Comparison of ENCODE assay signal across 10 mouse cellular contexts in the genomic region with DNA sequence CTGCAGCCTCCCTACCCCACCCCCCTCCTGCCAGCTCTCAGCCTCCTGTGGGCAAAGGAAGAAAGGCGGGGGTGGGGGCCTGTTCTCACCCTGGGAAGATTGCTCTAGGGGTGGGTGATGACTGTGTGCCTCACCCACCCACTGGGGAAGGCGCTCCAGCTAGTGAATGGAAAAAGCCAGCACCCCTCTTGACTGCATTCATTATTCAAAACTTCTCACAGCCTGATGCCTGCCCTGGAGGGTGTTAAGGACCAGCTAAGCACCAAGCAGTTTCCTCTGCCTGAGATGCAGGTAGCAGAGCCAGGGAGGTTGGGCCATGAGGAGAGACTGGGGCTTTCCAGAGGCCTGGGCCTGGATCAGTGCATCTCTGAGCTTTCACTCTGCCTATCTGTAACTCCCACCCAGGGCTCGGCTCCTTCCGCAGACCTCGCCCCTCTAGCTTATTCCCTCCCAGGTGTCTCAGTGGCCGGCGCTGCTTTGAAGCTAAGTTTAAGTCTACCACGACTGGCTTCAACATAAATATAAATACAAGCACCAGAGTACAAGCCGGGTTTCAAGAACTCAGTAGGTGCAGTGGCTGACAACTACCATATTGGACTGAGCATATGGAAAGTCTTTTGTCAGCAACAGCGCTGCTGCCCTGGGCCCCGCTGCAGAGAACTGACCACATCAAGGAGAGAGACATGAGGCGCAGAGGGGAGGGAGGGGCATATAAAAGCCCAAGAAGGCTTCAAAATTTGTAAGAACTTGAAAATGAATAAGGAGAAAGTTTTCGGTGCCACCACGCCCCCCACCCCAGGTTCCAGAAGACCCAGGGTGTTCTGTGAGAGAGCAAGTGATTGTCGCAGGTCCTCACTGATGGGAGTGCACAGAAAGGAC.
A peak's percentile ranks its signal among the peaks of the same experiment; 100 is the strongest.
DNase-seq lines count a peak whose midpoint lies in the region; ATAC-seq and TF ChIP-seq lines count a peak whose summit lies in the region.
"Had no signal": no experiment of that assay in that cellular context is flagged by ENCODE, and none has a peak within 500 bp of the region (broad histone marks: within the 10 kb centered on the region; RNA-seq: fewer than 3 reads in every experiment).

No protein-coding gene starts in this region.

- DNase-seq in frontal cortex, postnatal 36 days (ENCODE audit: low spot score in 2 of 2): peak; percentile 66 to 70
- no peak for DNase-seq in frontal cortex, postnatal 25 days (ENCODE audit: low spot score in 2 of 2)
- DNase-seq in spleen, adult 2 months (ENCODE audit: low read depth in 1 of 2, low spot score in 2 of 2): no peak
- no peak for DNase-seq in spleen, postnatal 4 days (ENCODE audit: low spot score in 2 of 2)
- peak; percentile 66 for DNase-seq in thymus, postnatal 4 days
- DNase-seq in yolk sac, embryonic 10.5 days (ENCODE audit: low spot score): no peak
- no peak for DNase-seq in ovary, adult 18-20 months (ENCODE audit: low spot score)
- DNase-seq: B cell, adult 2 months; lung, embryonic 14.5 days had no signal

- H3K27ac ChIP-seq in spleen, adult 2 months (ENCODE audit: insufficient read depth, low read length): 0 out of 2 replicates have a peak overlapping the region, but pooled peaks have one; percentile 23

- ATAC-seq in inflammation-experienced regulatory T-cells, adult 6 months: peak; percentile 80

- H3K36me3 ChIP-seq in spleen, adult 2 months (ENCODE audit: control insufficient read depth, insufficient read depth, low read length): no peaks in the 10 kb centered on the region

- WGBS in spleen, adult 2 months: 24% methylated on average over 15 of the region's 15 CpGs

- no peak overlapping the region for H3K4me3 ChIP-seq in spleen, adult 2 months (ENCODE audit: extremely low read depth, insufficient read depth, insufficient read length)

- no peaks in the 10 kb centered on the region for H3K27me3 ChIP-seq in spleen, adult 2 months (ENCODE audit: control insufficient read depth, insufficient read depth, low read length)

- H3K4me1 ChIP-seq in spleen, adult 2 months (ENCODE audit: control insufficient read depth, insufficient read depth, insufficient read length): no peaks in the 10 kb centered on the region

- no peak for TF ChIP-seq CTCF in spleen, adult 2 months (IDR thresholded peaks at IDR 0.05; ENCODE audit: extremely low read depth, insufficient read depth, insufficient read length, insufficient replicate concordance)

- no peak for TF ChIP-seq POLR2A in spleen, adult 2 months (IDR thresholded peaks at IDR 0.05; ENCODE audit: low read depth, low read length)

Comparison
In these comparisons a context has a peak if more than half of its experiments do, and no peak if none do; other contexts are left out.
1. DNase-seq: peak in frontal cortex, postnatal 36 days (2 of 2) and thymus, postnatal 4 days (single experiment); none in frontal cortex, postnatal 25 days (0 of 2), spleen, adult 2 months (0 of 2), spleen, postnatal 4 days (0 of 2), yolk sac, embryonic 10.5 days (single experiment) and ovary, adult 18-20 months (single experiment).